Mouse (Mus musculus) v-Abl transformed pro-B cells (cell line): Measurements from ENCODE around the gene Vegfd.

Experiments
- in situ Hi-C, 2 experiments: fragments of 400-800 bp; cut with MboI; formaldehyde crosslinking; loops; one replicate each; pipeline ENCODE4 v1.15.1; 2025; ENCODE audit not compliant: unreplicated experiment in 2 of 2

The Vegfd gene

DNA sequence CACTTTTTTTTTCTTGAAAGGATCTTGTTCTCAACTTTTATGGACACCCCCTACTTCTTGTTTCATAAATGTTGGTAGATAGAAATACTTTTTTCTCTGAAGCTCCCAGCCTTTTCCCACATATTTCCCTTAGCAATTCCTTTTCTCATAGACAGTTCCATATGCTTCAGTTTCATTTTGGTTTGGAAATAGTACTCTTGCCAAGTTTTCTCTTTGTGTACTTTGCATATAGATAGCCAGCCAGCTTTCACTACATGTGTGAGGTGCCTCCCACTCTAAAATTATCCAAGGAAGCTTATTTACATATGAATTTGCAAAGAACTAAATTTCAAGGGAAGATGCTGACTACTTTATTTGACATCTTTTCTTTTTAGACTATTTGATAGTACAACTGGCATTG, 44.8 kb downstream of the Vegfd start:
- in situ Hi-C loops: loop anchor here (5.0 to 25.0 kb wide), 2 partner anchors 341 to 456 kb away; partner anchors contain the start of genes Siah1b (in 1 of the 2) and Zrsr2 (in 1 of the 2)

DNA sequence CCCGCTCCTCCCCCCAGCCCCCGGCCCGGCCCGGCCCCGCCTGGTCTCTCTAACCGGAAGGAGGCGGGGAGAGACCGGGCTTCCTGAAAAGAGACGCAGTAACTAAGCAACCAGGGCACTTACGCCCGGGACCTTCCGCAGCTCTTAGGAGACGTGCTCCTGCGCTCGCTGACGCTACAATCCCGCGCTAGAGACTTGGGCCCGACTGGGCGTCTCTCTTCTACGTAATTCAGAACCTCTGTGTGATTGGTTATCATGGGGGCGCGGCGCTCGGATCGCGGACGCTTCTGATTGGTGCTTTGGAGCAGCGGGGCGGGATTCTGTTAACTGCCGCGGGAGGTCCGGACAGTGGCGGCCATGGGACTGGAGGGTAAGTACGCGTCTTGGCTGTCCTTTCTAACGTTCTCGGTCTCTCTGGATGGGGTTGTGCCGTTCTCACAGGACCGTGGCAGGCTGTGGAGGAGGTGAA, 46.3 kb downstream of the Vegfd start, which contains the start of gene Piga:
Gene Piga (plus strand): TSS at position 317 of the 469 bp plus-strand sequence.
- in situ Hi-C loops: loop anchor here (5.0 to 25.0 kb wide), 2 partner anchors 342 to 457 kb away; partner anchors contain the start of genes Siah1b (in 1 of the 2) and Zrsr2 (in 1 of the 2)

DNA sequence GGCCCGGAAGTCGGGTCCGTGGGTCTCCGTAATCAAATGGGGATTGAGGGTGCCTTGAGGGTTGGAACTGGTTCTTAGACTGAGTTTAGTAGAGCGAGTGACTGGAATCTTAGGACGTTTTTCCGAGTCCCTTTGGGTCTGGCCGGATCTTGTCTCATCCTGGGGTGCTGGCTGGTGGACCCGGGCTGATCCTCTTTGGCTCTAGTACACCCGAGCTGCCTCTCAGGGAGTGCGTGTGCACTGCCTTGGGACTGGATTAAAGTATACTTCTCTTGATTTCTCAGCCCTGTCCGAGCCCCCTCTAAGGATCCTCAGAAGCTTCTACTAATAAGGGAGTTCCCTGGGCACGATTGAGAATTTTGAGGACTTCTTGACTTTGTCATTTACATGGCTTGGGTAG, 46.8 kb downstream of the Vegfd start:
- in situ Hi-C loops: loop anchor here (5.0 to 25.0 kb wide), 4 partner anchors 343 to 458 kb away; partner anchors contain the start of genes Siah1b (in 2 of the 2) and Zrsr2 (in 1 of the 2)

DNA sequence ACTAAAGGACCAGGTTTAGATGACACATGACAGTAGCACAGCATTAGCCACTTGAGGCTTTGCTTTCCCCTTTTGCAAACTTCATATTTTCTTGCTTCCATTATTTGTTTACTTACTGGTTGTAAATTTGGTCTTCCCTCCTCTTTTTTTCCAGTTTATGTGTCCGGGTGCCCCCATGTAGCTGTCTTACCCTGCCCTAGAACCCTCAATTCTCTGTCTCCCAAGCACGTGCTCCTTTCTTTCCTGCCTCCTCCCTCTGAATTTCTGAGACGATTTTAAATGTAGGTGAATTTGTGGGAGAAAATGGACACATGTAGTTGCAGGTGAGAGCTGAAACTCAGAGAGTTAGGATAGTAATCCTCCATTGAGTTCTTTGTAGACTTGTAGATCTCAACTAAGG, 47.3 kb downstream of the Vegfd start:
- in situ Hi-C loops: loop anchor here (10.0 to 25.0 kb wide), 3 partner anchors 346 to 458 kb away; partner anchors contain the start of genes Siah1b (in 1 of the 2) and Zrsr2 (in 1 of the 2)

DNA sequence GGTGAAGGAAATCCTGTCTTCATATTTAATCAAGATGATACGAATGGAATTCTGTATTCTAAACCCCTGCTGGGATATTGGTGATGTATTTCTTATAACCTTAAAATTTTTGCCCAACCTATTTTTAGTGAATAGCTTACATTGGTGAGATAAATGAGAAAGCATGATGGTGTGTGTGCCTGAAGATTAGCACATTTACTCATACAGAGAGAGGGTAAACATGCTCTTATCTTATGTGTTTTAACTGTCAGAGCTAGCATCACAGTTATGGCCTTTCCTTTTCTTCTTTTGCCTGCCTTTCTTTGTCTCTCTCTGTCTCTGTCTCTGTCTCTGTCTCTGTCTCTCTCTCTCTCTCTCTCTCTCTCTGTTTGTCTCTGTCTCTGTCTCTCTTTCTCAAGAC, 51.6 kb downstream of the Vegfd start:
- in situ Hi-C loops: loop anchor here (10.0 to 25.0 kb wide), 4 partner anchors 350 to 1513 kb away; partner anchors contain the start of genes Ctps2 (in 1 of the 2), Siah1b (in 1 of the 2) and Zrsr2 (in 1 of the 2)

DNA sequence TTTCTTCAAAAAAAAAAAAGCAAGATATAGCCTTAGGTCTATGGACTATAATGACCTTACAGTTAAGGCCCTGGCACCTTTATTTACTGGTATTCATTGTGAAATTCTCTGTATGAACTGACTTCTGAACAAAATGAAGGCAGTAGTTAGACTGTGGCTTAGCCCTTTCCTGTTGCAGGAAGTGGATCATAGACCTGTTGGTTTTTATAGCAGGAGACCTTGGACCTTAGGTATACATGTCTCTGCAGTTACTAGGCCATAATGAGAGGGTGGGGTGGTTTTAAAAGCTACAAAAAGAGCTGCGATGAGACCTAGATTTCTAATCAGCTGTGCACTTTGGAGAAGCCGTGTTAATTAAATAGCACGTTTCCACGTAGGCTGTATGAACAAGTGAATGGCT, 54.1 kb downstream of the Vegfd start:
- in situ Hi-C loops: loop anchor here (10.0 to 25.0 kb wide), 3 partner anchors 352 to 1515 kb away; partner anchors contain the start of genes Ctps2 (in 1 of the 2) and Siah1b (in 1 of the 2)

DNA sequence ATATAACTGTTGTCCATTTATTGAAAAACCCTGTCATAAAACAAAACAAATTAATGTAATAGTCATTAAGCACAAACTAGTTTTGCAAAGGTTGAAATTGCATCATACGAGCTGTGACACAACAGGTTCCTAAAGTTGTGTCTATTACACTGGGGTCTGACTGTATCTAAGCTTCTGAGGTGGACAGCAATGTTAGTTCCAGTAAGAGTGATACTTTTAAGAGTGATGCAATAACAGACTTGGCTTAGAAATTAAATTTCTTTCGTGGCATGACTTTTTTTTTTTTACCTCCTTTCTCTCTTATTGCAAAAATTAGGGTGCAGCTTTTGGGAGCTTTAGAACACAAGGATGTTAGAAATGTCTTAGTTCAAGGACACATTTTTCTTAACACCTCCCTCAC, 55.0 kb downstream of the Vegfd start:
- in situ Hi-C loops: loop anchor here (10.0 to 25.0 kb wide), 3 partner anchors 353 to 1516 kb away; partner anchors contain the start of genes Ctps2 (in 1 of the 2) and Siah1b (in 1 of the 2)

DNA sequence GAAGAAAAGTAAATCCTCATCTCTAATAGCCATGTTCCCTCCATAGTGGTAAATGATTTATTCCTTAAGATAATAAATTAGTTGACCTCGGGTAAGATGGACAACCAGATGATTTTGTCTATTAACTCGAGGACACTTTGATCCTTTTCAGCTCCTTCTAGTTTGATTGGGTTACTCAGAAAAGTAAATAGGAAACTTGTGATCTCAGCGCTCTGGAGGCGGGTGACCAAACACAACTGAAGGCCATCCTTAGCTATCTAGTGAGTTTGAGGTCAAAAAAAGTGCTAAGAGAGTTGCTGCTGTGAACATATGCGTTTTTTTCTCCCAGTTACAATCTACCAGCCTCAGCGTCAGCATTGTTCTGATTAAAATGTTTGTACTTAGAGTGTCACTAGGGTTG, 57.4 kb downstream of the Vegfd start:
- in situ Hi-C loops: loop anchor here in 1 of 2 experiments (25.0 kb wide), 1 partner anchor 1518 kb away; the partner anchor contains the start of gene Ctps2

DNA sequence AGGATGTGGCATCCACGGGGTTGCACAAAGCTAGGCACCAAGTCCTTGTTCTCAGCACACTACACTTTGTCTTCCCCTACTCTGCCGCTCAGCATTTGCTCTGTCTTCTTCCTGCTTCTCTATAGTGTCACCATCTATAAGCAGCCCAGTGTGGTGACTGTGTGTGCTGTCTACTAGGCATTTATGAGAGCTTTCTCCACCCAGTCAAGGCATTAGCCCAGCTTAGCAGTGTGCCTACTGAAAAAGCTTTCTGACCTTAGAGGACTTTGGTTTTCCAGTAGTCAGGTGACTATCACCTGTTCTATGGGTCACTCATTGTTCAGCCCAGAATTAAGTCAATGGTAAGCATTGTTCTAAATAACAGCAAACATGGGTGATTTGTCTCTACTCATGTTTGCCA, 58.0 kb downstream of the Vegfd start:
- in situ Hi-C loops: loop anchor here in 1 of 2 experiments (25.0 kb wide), 1 partner anchor 1519 kb away; the partner anchor contains the start of gene Ctps2

DNA sequence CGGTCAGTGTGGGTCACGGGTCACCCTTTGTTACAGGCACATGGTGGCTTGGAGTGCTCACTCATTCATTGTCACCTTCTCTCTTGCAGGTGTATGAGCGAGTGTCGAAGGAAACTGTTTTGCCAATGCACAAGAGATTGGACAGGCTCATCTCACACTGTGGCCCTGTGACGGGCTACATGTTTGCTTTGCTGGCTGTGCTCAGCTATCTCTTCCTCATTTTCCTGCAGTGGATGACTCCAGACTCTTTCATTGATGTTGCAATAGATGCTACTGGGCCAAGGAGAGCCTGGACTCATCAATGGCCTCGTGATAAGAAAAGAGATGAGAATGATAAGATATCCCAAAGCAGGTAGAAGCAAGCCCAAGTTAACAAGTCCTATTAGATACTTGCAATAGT, 58.4 kb downstream of the Vegfd start:
- in situ Hi-C loops: loop anchor here in 1 of 2 experiments (25.0 kb wide), 1 partner anchor 1519 kb away; the partner anchor contains the start of gene Ctps2

DNA sequence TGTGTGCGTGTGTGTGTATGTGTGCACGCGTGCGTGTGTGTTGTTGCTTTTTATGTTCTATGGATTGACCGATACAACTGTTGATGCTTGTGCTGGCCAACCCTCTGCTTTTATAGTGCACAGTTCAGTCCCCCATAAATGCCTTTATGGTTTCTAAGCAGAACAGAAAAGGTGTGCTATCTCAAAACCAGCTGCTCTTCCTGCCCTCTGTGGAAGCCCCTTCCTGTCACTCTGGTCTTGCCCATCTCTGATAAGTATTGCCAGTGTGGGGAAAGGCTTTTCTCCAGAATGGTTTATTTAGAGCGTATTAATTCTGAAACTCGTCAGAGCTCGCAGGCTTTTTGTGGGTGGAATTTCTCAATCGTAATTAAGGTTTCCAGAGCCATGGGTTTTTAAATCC, 59.5 kb downstream of the Vegfd start:
- in situ Hi-C loops: loop anchor here in 1 of 2 experiments (25.0 kb wide), 1 partner anchor 1520 kb away; the partner anchor contains the start of gene Ctps2

DNA sequence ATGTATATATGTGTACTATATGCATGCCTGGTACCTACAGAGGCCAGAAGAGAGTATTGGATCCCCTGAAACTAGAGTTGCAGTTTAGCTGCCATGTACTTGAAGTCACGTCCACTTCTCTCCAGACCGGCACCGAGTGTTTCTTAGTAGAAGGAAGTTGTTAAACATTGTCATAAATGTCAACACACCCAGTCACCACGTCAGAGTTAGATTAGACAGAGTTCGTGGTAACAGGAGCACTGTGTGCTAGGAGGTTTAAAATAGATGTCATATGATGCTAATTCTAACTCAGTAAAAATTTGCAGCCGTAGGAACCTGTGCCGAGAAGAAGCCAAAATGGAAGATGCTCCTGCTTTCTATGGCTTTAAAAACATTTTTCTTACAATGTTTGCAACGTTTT, 63.5 kb downstream of the Vegfd start, which contains the start of gene Asb11:
Gene Asb11 (plus strand): TSS at position 286 of the 400 bp plus-strand sequence.
- in situ Hi-C loops: loop anchor here in 1 of 2 experiments (25.0 kb wide), 1 partner anchor 1524 kb away; the partner anchor contains the start of gene Ctps2

DNA sequence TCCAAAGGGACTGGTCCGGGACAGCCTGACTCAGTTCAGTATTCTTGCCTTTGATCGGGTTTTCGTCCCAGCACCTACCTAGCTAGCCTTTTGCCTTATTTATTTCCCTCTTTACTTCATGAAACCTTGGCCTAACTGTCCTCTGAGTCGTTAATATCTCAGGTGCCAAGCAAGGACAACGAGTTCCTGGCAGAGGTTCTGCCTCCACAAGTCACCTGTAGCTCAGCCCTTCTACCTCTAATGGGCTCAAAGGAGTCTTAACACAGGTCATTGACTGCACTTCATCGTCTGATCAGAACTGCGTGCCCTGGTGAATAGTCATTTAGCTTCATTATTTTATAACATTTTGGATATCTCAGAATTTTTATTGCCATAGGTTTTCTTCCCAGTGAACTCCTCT, 66.3 kb downstream of the Vegfd start:
- in situ Hi-C loops: loop anchor here in 1 of 2 experiments (25.0 kb wide), 1 partner anchor 1527 kb away; the partner anchor contains the start of gene Ctps2

DNA sequence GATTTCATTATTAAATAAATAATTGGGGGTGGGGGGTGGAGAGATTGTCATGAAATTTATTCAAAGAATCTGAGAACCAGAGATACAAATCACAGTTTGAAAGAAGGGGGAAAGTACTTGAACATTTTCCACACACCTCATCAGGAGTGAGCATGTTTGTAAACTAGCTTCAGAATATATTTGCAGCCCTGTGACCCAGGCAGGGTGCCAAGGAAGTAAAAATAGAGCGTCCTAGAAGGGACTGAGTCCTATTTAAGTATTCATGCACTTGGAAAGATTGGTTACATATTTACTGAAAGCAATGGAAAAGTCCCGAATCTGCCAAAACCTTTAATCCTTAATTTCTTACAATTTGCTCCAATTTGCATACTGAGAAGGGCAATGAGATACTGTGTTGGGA, 67.0 kb downstream of the Vegfd start:
- in situ Hi-C loops: loop anchor here in 1 of 2 experiments (25.0 kb wide), 1 partner anchor 1528 kb away; the partner anchor contains the start of gene Ctps2

DNA sequence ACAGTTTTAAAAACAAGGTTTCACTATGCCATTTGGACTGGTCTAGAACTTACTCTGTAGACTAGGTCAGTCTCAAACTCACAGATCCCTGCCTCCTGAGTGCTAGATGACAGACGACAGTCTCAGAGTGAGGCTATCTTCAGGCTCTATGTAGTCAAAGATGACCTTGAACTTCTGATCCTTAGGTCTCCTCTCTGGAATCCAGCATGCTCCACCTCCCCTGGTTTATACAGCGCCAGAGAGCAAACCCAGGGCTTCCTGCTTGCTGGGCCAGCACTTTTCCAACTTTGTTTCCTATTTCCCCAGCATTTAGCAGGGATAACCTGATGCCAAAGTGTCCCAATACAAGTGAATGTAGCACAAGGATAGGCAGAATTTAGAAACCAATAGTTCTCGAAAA, 67.5 kb downstream of the Vegfd start:
- in situ Hi-C loops: loop anchor here in 1 of 2 experiments (25.0 kb wide), 1 partner anchor 1528 kb away; the partner anchor contains the start of gene Ctps2

DNA sequence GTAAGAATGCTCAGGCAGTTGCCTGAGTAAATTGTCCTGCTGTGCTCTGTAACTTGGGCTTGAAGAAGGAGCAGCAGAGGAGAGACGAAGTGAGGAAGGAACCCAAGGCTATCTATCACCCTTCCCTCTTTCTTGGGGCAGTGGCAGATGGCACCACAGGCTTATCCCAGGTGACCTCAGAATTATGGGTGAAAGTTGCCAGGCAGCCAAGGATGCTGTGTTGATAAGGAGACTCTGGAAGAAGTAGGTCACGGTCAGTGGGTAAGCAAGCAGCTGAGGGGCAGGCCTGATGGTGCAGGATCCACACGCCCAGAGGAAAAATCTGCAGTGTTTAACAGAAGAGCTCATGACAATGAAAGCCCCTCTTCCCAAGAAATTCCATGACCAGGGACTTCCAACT, 68.1 kb downstream of the Vegfd start:
- in situ Hi-C loops: loop anchor here in 1 of 2 experiments (25.0 kb wide), 1 partner anchor 1529 kb away; the partner anchor contains the start of gene Ctps2

DNA sequence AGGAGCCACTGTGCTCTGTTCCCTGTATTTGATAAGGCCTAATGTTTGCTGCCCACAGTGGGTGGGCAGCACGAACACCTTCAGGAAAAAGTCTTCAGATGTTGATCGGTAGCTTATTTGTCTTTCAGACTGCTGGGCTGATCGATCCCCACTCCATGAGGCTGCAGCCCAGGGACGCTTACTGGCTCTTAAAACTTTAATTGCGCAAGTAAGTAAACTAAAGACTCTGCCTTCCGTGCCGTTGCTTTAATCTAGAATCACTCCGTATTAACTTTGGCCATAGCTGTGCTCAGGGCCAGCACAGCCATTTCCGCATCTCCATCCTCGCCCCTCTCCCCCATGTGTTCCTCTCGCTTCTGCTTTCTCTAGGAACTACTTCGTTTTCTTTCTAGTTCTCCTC, 72.4 kb downstream of the Vegfd start:
- in situ Hi-C loops: loop anchor here in 1 of 2 experiments (5.0 to 25.0 kb wide), 2 partner anchors 258 to 1533 kb away; partner anchors contain the start of gene Ctps2

DNA sequence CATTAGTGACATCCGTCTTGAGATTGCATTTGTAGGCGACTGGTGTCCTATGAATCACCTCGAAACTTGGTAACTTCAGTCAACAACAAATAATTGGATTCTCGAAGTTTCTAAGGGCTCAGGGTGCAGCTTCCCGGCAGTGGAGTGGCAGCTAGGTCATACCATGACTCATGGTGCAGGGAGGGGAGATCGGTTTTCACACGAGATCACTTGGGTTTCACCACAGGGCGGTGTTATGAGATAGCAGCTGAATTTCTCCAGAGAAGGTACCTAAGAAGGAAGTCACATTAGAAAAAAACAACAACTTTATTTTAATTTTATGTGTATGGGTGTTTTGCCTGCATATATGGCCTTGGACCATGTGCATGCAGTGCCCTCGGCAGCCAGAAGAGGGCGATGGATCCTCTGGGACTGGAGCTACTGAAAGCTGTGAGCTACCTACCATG, 73.0 kb downstream of the Vegfd start:
- in situ Hi-C loops: loop anchor here in 1 of 2 experiments (5.0 to 25.0 kb wide), 2 partner anchors 259 to 1534 kb away; partner anchors contain the start of gene Ctps2

DNA sequence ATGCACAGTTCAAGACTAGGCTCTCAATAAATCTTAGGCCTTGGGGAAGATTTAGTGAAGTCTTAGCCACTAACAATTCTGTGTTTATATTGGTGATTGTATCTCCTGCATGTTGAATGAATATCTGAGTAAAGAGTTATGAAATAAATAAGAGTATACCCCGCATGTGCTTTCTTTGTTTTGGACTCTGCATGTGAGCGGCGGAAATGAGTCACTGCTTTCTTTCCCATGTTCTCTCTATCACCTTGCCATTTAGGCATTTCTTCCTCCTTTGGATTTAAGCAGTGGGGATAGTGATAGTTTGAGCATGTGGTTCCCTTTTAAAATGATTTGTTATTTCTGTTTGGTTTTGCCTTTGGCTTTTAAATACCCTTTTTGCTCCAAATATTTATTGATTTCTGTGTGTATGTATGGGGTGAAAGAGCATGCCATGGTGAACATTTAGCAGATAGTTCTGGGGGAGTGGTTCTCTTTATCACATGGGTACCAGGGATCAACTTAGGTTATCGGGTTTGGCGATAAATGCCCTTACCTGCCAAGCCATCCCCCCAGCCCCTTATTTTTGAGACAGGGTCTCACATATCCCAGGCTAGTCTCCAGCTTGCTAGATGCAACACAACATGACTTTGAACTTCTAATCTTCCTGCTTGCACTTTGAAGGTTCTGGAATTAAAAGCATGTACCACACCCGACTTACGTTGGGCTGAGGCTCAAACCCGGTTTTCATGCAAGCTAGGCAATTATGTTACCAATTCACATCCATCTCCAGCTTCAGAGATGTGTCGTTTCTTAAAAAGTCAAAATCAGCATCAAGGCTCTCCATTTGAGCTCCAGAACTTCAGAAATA, 73.9 kb downstream of the Vegfd start:
- in situ Hi-C loops: loop anchor here in 1 of 2 experiments (5.0 to 25.0 kb wide), 2 partner anchors 260 to 1535 kb away; partner anchors contain the start of gene Ctps2

DNA sequence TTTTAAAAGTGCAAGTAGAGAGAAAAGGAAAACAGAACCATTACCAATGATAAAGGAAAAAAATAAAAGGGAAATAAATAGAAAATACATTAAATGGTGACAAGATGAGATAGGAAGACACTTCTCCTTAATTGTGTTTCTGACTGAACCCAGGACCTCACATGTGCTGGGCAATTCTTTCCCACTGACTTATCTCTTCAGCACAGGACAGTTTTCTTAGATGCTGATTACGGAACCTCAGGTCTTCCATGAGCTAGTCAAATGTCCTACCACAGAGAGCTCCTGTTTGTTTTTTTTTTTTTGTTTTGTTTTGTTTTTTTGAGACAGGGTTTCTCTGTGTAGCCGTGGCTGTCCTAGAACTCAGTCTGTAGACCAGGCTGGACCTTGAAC, 74.5 kb downstream of the Vegfd start:
- in situ Hi-C loops: loop anchor here in 1 of 2 experiments (5.0 to 25.0 kb wide), 2 partner anchors 260 to 1535 kb away; partner anchors contain the start of gene Ctps2
